Comparison of ENCODE assay signal across 30 mouse cellular contexts in the genomic region with DNA sequence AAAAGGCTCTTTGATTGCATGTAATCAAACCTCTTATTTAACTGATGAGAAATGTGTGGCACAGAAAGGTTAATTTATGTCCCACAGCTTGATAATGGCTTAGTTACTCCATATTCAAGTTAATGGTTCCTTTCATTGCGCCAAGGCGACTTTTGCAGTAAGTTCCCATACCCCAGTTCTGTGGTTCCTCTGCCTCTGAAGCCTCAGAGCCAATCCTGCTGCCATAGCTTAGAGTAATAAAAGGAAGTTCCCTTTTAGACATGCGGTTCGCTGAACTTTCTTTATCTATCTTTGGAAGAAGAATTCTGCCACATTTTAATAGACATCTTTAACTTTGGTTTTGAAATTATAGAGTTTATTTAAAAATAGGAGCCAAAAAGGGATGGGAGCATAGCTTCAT. TPM values are rescaled to one million over a fixed set of nuclear protein-coding genes. Genes with fewer than 3 reads are reported as not detected.
DNase-seq lines count a peak whose midpoint lies in the region; ATAC-seq and TF ChIP-seq lines count a peak whose summit lies in the region.
"Had no signal": no experiment of that assay in that cellular context is flagged by ENCODE, and none has a peak within 500 bp of the region (broad histone marks: within the 10 kb centered on the region; RNA-seq: fewer than 3 reads in every experiment).

No protein-coding gene starts in this region.

- no peaks in the 10 kb centered on the region for H3K4me1 ChIP-seq in forebrain, embryonic 13.5 days
- peaks cover 5% of the 10 kb centered on the region; the same call in 1 of the 2 replicates for H3K4me1 ChIP-seq in forebrain, embryonic 12.5 days
- 0 out of 2 replicates have a peak, but pooled peaks cover 3% of the 10 kb centered on the region for H3K4me1 ChIP-seq in bone marrow macrophage, adult 2 months (ENCODE audit: control insufficient read depth, insufficient read depth, low read length)
- H3K4me1 ChIP-seq: embryonic facial prominence, embryonic 12.5 days; forebrain, embryonic 15.5 days; heart, embryonic 10.5 days; heart, embryonic 13.5 days; hindbrain, embryonic 12.5 days; hindbrain, embryonic 15.5 days had no signal

- H3K4me3 ChIP-seq in forebrain, embryonic 13.5 days, result no peak overlapping the region
- no peak overlapping the region for H3K4me3 ChIP-seq in forebrain, embryonic 12.5 days (replicated peaks)
- H3K4me3 ChIP-seq in bone marrow macrophage, adult 2 months (ENCODE audit: insufficient read depth, low read length), result peak overlapping the region; percentile 9; the same call in 1 of the 2 replicates
- no peak overlapping the region for H3K4me3 ChIP-seq in layer of hippocampus, adult 2 months
- H3K4me3 ChIP-seq: embryonic facial prominence, embryonic 12.5 days; erythroblast, embryonic 14.5 days; forebrain, embryonic 15.5 days; heart, embryonic 10.5 days; heart, embryonic 13.5 days; hindbrain, embryonic 12.5 days; hindbrain, embryonic 15.5 days had no signal

- no peak overlapping the region for H3K9ac ChIP-seq in forebrain, embryonic 13.5 days
- H3K9ac ChIP-seq in forebrain, embryonic 12.5 days, result no peak overlapping the region
- H3K9ac ChIP-seq: embryonic facial prominence, embryonic 12.5 days; forebrain, embryonic 15.5 days; heart, embryonic 13.5 days; hindbrain, embryonic 12.5 days; hindbrain, embryonic 15.5 days had no signal

- DNase-seq in layer of hippocampus, adult 2 months (ENCODE audit: low spot score in 2 of 2), result no peak
- DNase-seq in ovary, postnatal 36 days (ENCODE audit: low spot score), result no peak
- DNase-seq: adrenal gland, postnatal 10 days; adrenal gland, postnatal 36 days; B cell, adult 2 months; cerebellum, adult 11-12 months; cerebellum, adult 8-10 months; cerebellum, postnatal 10 days; cerebellum, postnatal 36 days; gastrocnemius, postnatal 10 days; gastrocnemius, postnatal 36 days; heart, adult 18-20 months; heart, postnatal 14 days; heart, postnatal 4 days had no signal

- H3K9me3 ChIP-seq in forebrain, embryonic 13.5 days (replicated peaks), result no peaks in the 10 kb centered on the region
- H3K9me3 ChIP-seq in forebrain, embryonic 12.5 days, result no peaks in the 10 kb centered on the region
- H3K9me3 ChIP-seq: embryonic facial prominence, embryonic 12.5 days; forebrain, embryonic 15.5 days; G1E; heart, embryonic 10.5 days; heart, embryonic 13.5 days; hindbrain, embryonic 12.5 days; hindbrain, embryonic 15.5 days had no signal

- ATAC-seq in forebrain, embryonic 13.5 days, result peak; percentile 10; the same call in 1 of the 2 replicates
- no peak for ATAC-seq in forebrain, embryonic 12.5 days (ENCODE audit: low FRiP score)
- ATAC-seq in common myeloid progenitor, adult 5-6 weeks (replicated peaks; ENCODE audit: low read depth, poor library complexity, severe bottlenecking), result peak; percentile 97
- ATAC-seq in megakaryocyte, adult 5-6 weeks (ENCODE audit: poor library complexity, severe bottlenecking), result peak; percentile 91
- ATAC-seq: forebrain, embryonic 15.5 days; intestine, postnatal 0 days; Patski had no signal

- no peak for TF ChIP-seq CTCF in bone marrow macrophage, adult 2 months (IDR thresholded peaks at IDR 0.05; ENCODE audit: low read depth, low read length)
- TF ChIP-seq CTCF in layer of hippocampus, adult 2 months (conservative IDR thresholded peaks at IDR 0.05), result no peak

- H3K27me3 ChIP-seq in forebrain, embryonic 13.5 days, result no peaks in the 10 kb centered on the region
- 0 out of 2 replicates have a peak, but pooled peaks cover 6% of the 10 kb centered on the region for H3K27me3 ChIP-seq in forebrain, embryonic 12.5 days
- H3K27me3 ChIP-seq: CH12.LX; embryonic facial prominence, embryonic 12.5 days; forebrain, embryonic 15.5 days; heart, embryonic 13.5 days; hindbrain, embryonic 12.5 days; hindbrain, embryonic 15.5 days; Patski had no signal

- WGBS in forebrain, embryonic 13.5 days, result 79% methylated on average over 4 of the region's 4 CpGs
- 86% methylated on average over 4 of the region's 4 CpGs for WGBS in forebrain, embryonic 12.5 days

- H3K36me3 ChIP-seq in forebrain, embryonic 13.5 days (ENCODE audit: poor library complexity, severe bottlenecking), result no peaks in the 10 kb centered on the region
- no peaks in the 10 kb centered on the region for H3K36me3 ChIP-seq in forebrain, embryonic 12.5 days (replicated peaks)
- H3K36me3 ChIP-seq: embryonic facial prominence, embryonic 12.5 days; forebrain, embryonic 15.5 days; heart, embryonic 10.5 days; hindbrain, embryonic 12.5 days; hindbrain, embryonic 15.5 days had no signal

- no peak overlapping the region for H3K27ac ChIP-seq in forebrain, embryonic 13.5 days
- H3K27ac ChIP-seq in forebrain, embryonic 12.5 days, result no peak overlapping the region
- no peak overlapping the region for H3K27ac ChIP-seq in bone marrow macrophage, adult 2 months (ENCODE audit: insufficient read depth, low read depth, low read length)
- no peak overlapping the region for H3K27ac ChIP-seq in layer of hippocampus, adult 2 months
- H3K27ac ChIP-seq: embryonic facial prominence, embryonic 12.5 days; forebrain, embryonic 15.5 days; heart, embryonic 10.5 days; heart, embryonic 13.5 days; hindbrain, embryonic 12.5 days; hindbrain, embryonic 15.5 days had no signal

- no peak overlapping the region for H3K4me2 ChIP-seq in forebrain, embryonic 13.5 days
- H3K4me2 ChIP-seq in forebrain, embryonic 12.5 days, result no peak overlapping the region
- H3K4me2 ChIP-seq: embryonic facial prominence, embryonic 12.5 days; forebrain, embryonic 15.5 days; heart, embryonic 13.5 days; hindbrain, embryonic 12.5 days; hindbrain, embryonic 15.5 days had no signal

- TF ChIP-seq POLR2A in bone marrow macrophage, adult 2 months (IDR thresholded peaks at IDR 0.05; ENCODE audit: borderline replicate concordance, low read depth, low read length), result no peak

RNA-seq across cellular contexts. Expression of a gene that starts 19.7 kb away (rescaled TPM):
- polyA plus RNA-seq in forebrain, embryonic 13.5 days (2015; fragmentation: Nextera tagmentation; extraction: Ambion mirVana), result 1.8 and 2.4 TPM in 2 replicates
- polyA plus RNA-seq in forebrain, embryonic 12.5 days (2016; fragmentation: Nextera tagmentation; extraction: Ambion mirVana), result 1.5 and 2.3 TPM in 2 replicates
- polyA plus RNA-seq in bone marrow macrophage, adult 2 months (2012; ENCODE audit: insufficient read depth, insufficient read length, missing spikeins), result 0.28 and 0.52 TPM in 2 replicates
- 0.78 and 2.4 TPM in 2 replicates for total RNA-seq in common myeloid progenitor, adult 5-6 weeks (2017)
- 1.4 and 2.1 TPM in 2 replicates for total RNA-seq in megakaryocyte, adult 5-6 weeks (2015)
- 0.77 and 2.0 TPM in 2 replicates for total RNA-seq in megakaryocyte, adult 5-6 weeks (2017)
- 1 to 10 TPM; 3.6 to 4.3 TPM for total RNA-seq in layer of hippocampus, adult 2 months (2021)
- total RNA-seq: CH12.LX had no signal
- polyA plus RNA-seq: erythroblast, embryonic 14.5 days had no signal
